Mouse (Mus musculus) neural tube, embryonic 10.5 days (tissue): Measurements from ENCODE around the gene N4bp2l2.

ENCODE experiments used
- DNase-seq: peaks from one replicate; pipeline ENCODE4 v3.0.0-alpha.2; 2017; ENCODE audit warnings: low spot score; ENCODE audit errors: extremely low spot score

N4bp2l2 gene

GRCm38 (mm10) chr5:150566226-150566625 lies 99.8 kb downstream of the N4bp2l2 start:
- no peak for DNase-seq

DNA sequence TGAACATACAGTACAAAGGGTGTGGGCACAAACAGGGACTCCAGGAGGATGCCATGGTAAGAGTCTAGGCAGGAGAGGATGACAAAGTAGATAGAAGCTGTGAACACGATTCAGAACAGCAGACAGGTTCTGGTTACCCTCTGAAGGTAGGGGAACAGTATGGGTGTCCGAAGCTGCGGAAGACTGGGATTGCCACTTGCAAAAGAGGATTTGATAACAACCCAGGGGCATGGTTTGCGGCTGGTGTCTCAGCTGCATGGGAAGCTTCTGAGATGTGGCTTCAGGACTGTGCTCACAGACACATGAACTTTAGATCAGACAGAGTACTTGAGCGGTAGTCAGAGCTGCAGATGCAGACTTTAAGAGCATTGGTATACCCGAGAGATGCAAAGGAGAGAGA lies 101.6 kb downstream of the N4bp2l2 start:
- no peak for DNase-seq

GRCm38 (mm10) chr5:150561783-150562182 lies 104.2 kb downstream of the N4bp2l2 start:
- DNase-seq = no peak

- no peak for DNase-seq
Observed at GRCm38 (mm10) chr5:150561376-150561775, 104.6 kb downstream of the N4bp2l2 start.

DNA sequence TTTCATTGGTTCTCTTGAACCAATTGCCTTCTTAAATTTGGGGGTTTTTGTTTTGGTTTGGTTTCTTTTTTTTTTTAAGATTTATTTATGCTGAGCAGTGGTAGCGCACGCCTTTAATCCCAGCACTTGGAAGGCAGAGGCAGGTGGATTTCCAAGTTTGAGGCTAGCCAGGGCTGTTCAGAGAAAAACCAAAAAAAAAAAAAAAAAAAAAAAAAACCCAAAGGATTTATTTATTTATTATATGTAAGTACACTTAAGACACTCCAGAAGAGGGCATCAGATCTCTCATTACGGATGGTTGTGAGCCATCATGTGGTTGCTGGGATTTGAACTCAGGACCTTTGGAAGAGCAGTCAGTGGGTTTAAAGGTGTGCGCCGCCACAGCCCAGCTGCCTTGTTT lies 105.1 kb downstream of the N4bp2l2 start:
- no peak for DNase-seq

DNA sequence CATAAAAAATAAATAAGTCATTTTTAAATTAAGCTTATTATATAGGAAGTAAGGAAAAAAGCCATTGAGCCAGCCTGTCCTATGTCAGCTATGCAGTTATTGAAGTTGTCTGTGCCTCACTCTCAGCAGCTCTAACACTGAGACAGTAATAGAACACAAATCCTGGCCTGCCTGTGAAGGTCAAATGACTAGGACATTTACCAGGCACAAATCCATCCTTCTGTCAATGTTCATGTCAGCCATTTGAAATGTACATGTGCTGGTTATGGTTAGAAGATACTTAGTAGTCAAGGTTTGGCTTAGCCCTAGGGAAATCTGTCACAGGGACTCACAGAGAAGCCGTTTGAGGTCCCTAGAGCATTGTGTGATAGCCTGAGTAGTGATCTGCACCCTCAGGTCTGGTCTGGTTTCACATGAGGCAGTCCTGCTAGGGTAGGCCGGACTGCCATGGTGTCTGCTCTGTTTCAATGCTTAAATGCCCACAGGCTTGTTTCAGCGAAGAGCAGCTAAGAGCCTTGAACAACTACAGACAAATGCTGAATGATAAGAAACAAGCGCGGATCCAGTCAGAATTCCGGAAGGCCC lies 106.4 kb downstream of the N4bp2l2 start:
- no peak for DNase-seq
